Mouse (Mus musculus): Measurements from ENCODE around the gene Cgref1.

GRCm38 (mm10) chr5:30917348-30917747 is 28.0 kb downstream of the Cgref1 start:
- TF ChIP-seq POLR2A (IDR thresholded peaks at IDR 0.05; ENCODE audit: extremely low read depth, insufficient read depth, low read length) (no peak), CTCF (IDR thresholded peaks at IDR 0.05; ENCODE audit: extremely low read depth, insufficient read depth, low read length) (no peak)
